Mouse (Mus musculus): ENCODE results near the gene Dlgap4. TPM values are rescaled to one million over a fixed set of nuclear protein-coding genes. Genes with fewer than 3 reads are reported as not detected.
"Not testable (repeated sequence)": the region's sequence is repeated elsewhere in the genome, so short reads cannot be mapped to it uniquely, and the experiment has no call there.

The Dlgap4 gene
- total RNA-seq, 1 experiment from 2014 or later = 14.3 TPM

GRCm38 (mm10) chr2:156774738-156775454 is 161.4 kb downstream of the Dlgap4 start, which contains the start of gene Myl9:
Myl9 (plus strand) TSS chr2:156775420.
- peak in 1 of 2 experiments; percentile 51; a peak in 1 of 4 replicates for ATAC-seq (replicated peaks in 1 of 2; ENCODE audit: insufficient read depth in 1 of 2, low FRiP score in 2 of 2, low TSS enrichment in 1 of 2, low read depth in 1 of 2, poor library complexity in 2 of 2, severe bottlenecking in 2 of 2)

GRCm38 (mm10) chr2:156775455-156776435 is 162.2 kb downstream of the Dlgap4 start:
- peak; percentile 5 to 17; a peak in 1 of 4 replicates for ATAC-seq (replicated peaks in 1 of 2; ENCODE audit: insufficient read depth in 1 of 2, low FRiP score in 2 of 2, low TSS enrichment in 1 of 2, low read depth in 1 of 2, poor library complexity in 2 of 2, severe bottlenecking in 2 of 2)

DNA sequence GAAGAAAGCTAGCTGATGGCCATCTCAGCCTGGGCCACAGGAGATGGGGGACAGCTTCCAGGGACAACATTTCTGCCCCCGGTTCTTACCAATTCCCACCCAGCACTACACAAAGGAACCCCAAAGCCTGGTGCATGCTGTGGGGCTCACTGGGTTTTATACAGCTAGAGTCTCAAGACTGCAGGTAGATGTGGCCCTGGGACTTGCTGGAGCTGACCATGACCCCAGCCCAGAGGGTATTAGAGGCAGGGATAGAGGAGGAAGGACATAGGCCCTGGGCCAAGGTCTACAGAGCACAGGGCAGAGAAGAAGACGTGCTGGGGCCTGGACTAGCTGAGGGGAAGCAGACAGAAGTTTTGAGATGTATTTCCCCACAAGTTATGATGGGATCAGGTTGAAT is 163.4 kb downstream of the Dlgap4 start:
- ATAC-seq (replicated peaks in 1 of 2; ENCODE audit: insufficient read depth in 1 of 2, low FRiP score in 2 of 2, low TSS enrichment in 1 of 2, low read depth in 1 of 2, poor library complexity in 2 of 2, severe bottlenecking in 2 of 2) = no peak

DNA sequence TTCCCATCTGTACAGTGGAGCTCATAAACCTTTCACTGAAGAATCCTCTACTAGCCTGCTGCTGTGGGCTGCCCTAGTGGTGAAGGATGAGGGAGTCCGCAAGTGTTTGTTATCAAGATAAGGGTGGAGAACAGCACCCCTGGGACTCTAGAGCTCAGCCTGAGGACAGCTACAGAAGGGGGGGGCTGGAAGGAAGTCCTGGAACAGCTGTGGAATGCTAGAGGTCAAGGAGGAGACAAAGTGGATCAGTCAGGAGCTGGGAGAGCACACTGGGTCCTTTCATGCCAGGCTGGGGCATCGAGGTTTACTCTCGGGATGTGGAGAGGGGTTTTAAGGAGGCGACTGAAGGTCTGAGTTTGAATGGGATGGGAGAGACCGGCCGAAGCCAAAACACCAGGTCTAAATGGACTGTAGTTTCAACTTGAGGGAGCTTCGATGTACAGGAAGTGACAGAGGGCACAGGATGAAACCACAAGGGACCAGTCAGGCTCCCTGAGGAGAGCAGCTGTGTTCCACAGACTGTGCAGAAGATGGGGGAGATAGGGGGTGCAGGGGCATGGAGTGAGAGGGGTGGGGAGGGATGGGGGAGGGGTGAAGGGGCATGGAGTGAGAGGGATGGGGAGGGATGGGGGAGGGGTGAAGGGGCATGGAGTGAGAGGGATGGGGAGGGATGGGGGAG is 164.0 kb downstream of the Dlgap4 start:
- ATAC-seq (replicated peaks in 1 of 2; ENCODE audit: insufficient read depth in 1 of 2, low FRiP score in 2 of 2, low TSS enrichment in 1 of 2, low read depth in 1 of 2, poor library complexity in 2 of 2, severe bottlenecking in 2 of 2) = no peak

GRCm38 (mm10) chr2:156778571-156778970 is 165.1 kb downstream of the Dlgap4 start:
- ATAC-seq (replicated peaks in 1 of 2; ENCODE audit: insufficient read depth in 1 of 2, low FRiP score in 2 of 2, low TSS enrichment in 1 of 2, low read depth in 1 of 2, poor library complexity in 2 of 2, severe bottlenecking in 2 of 2) = no peak

GRCm38 (mm10) chr2:156779036-156779435 is 165.5 kb downstream of the Dlgap4 start:
- ATAC-seq (replicated peaks in 1 of 2; ENCODE audit: insufficient read depth in 1 of 2, low FRiP score in 2 of 2, low TSS enrichment in 1 of 2, low read depth in 1 of 2, poor library complexity in 2 of 2, severe bottlenecking in 2 of 2) = no peak

- no peak for ATAC-seq (replicated peaks in 1 of 2; ENCODE audit: insufficient read depth in 1 of 2, low FRiP score in 2 of 2, low TSS enrichment in 1 of 2, low read depth in 1 of 2, poor library complexity in 2 of 2, severe bottlenecking in 2 of 2)
Measured at GRCm38 (mm10) chr2:156779488-156779887, 166.0 kb downstream of the Dlgap4 start.

GRCm38 (mm10) chr2:156780129-156780528 is 166.6 kb downstream of the Dlgap4 start:
- ATAC-seq (replicated peaks in 1 of 2; ENCODE audit: insufficient read depth in 1 of 2, low FRiP score in 2 of 2, low TSS enrichment in 1 of 2, low read depth in 1 of 2, poor library complexity in 2 of 2, severe bottlenecking in 2 of 2) = no peak

DNA sequence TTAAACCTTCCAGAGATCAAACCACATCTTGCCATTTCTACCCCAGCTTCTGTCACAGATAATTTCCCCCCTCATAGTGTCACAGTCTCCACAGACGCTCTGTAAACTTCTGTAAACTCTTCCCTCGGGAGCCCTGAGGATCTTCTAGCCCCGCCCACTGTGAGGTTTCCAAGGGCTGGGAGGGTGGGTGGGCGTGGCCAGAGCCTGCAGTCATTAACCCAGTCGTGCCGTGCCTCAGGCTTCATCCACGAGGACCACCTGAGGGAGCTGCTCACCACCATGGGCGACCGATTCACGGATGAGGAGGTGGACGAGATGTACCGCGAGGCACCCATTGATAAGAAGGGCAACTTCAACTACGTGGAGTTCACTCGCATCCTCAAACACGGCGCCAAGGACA is 167.2 kb downstream of the Dlgap4 start:
- ATAC-seq (replicated peaks in 1 of 2; ENCODE audit: insufficient read depth in 1 of 2, low FRiP score in 2 of 2, low TSS enrichment in 1 of 2, low read depth in 1 of 2, poor library complexity in 2 of 2, severe bottlenecking in 2 of 2) = no peak

DNA sequence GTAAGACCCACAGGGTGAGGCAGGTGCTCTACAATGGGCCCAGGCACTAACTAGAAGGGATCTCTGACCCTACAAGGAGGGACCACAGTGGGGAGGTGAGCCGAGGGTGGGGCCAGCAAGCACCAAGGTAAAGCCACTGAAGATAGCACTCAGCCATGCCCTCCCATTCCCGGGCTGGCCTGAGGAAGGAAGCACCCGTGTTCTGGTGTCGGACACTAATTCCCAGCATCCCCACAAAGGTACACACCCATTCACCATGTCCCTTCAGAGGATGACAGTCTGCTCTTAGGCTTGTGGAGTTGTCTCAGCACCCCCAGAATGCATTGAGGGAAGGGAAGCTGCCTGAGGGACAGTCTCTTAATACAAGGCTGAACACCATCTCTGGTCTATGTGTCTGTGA is 167.8 kb downstream of the Dlgap4 start:
- ATAC-seq (replicated peaks in 1 of 2; ENCODE audit: insufficient read depth in 1 of 2, low FRiP score in 2 of 2, low TSS enrichment in 1 of 2, low read depth in 1 of 2, poor library complexity in 2 of 2, severe bottlenecking in 2 of 2) = no peak

GRCm38 (mm10) chr2:156781836-156782480 is 168.5 kb downstream of the Dlgap4 start:
- ATAC-seq (replicated peaks in 1 of 2; ENCODE audit: insufficient read depth in 1 of 2, low FRiP score in 2 of 2, low TSS enrichment in 1 of 2, low read depth in 1 of 2, poor library complexity in 2 of 2, severe bottlenecking in 2 of 2) = no peak

- no peak for ATAC-seq (replicated peaks in 1 of 2; ENCODE audit: insufficient read depth in 1 of 2, low FRiP score in 2 of 2, low TSS enrichment in 1 of 2, low read depth in 1 of 2, poor library complexity in 2 of 2, severe bottlenecking in 2 of 2)
Measured at GRCm38 (mm10) chr2:156782481-156783348, 169.2 kb downstream of the Dlgap4 start.

DNA sequence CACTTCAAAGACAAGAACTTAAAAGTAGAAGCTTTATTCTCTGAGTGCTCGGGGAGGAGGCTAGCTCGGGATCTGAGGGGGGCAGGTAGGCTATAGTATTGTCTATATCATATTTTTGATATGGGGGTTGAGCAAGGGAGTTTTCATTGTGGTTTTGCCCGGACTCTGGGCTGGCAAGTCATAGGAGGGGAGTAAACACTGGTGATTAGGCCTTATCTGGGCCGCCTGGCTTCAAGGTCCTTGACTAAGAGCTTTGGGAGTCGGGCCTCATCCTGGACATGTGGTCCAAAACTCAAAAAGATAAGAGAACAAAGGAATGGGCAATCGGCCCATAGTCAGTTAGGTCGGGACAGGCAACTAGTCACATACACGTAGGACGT is 169.8 kb downstream of the Dlgap4 start:
- peak in 1 of 2 experiments; percentile 26; a peak in 1 of 4 replicates for ATAC-seq (replicated peaks in 1 of 2; ENCODE audit: insufficient read depth in 1 of 2, low FRiP score in 2 of 2, low TSS enrichment in 1 of 2, low read depth in 1 of 2, poor library complexity in 2 of 2, severe bottlenecking in 2 of 2)

DNA sequence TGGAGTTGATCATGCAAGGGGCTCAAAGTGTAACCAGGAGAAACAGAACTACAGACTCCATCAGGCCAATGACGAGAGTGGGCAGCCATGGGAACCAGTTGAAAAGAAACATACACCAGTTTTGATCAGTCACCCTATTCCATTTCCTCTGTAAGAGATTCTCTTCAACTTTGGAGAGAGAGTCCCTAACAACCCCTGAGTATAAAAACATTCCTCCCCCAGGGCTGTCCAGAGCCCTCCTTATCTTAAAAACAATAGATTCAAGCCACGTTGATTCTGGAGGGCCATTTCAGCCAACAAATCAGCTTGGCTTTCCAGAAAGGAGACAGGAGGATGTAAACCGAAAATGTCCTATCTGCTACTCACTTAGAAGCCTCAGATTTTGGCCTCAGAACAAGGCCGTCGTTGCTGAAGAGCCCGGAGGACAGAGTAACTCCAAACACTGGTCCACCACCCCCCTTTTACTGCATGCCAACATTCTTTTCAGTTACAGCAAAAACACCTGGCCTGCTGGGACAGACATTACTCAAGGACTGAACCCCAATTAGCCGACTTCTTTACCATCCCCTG is 170.6 kb downstream of the Dlgap4 start:
- ATAC-seq (replicated peaks in 1 of 2; ENCODE audit: insufficient read depth in 1 of 2, low FRiP score in 2 of 2, low TSS enrichment in 1 of 2, low read depth in 1 of 2, poor library complexity in 2 of 2, severe bottlenecking in 2 of 2) = no peak

GRCm38 (mm10) chr2:156784891-156785290 is 171.4 kb downstream of the Dlgap4 start:
- no peak for ATAC-seq (replicated peaks in 1 of 2; ENCODE audit: insufficient read depth in 1 of 2, low FRiP score in 2 of 2, low TSS enrichment in 1 of 2, low read depth in 1 of 2, poor library complexity in 2 of 2, severe bottlenecking in 2 of 2)

- ATAC-seq (replicated peaks in 1 of 2; ENCODE audit: insufficient read depth in 1 of 2, low FRiP score in 2 of 2, low TSS enrichment in 1 of 2, low read depth in 1 of 2, poor library complexity in 2 of 2, severe bottlenecking in 2 of 2) = not testable (repeated sequence)
Measured at GRCm38 (mm10) chr2:156786369-156786768, 172.9 kb downstream of the Dlgap4 start.
